Mouse (Mus musculus): ENCODE results near the gene Olfr1441.

Olfr1441 gene

GRCm38 (mm10) chr19:12462851-12463721 lies 45.9 kb downstream of the Olfr1441 start:
- no peak for DNase-seq (ENCODE audit: low spot score)

GRCm38 (mm10) chr19:12463722-12464035 lies 46.4 kb downstream of the Olfr1441 start:
- no peak for DNase-seq (ENCODE audit: low spot score)

GRCm38 (mm10) chr19:12464127-12464526 lies 46.9 kb downstream of the Olfr1441 start:
- DNase-seq (ENCODE audit: low spot score) = no peak

- no peak for DNase-seq (ENCODE audit: low spot score)
Measured at GRCm38 (mm10) chr19:12464674-12465073, 47.4 kb downstream of the Olfr1441 start.

GRCm38 (mm10) chr19:12465530-12466144 lies 48.4 kb downstream of the Olfr1441 start:
- DNase-seq (ENCODE audit: low spot score) = peak; percentile 3

- DNase-seq (ENCODE audit: low spot score) = peak; percentile 77
Measured at GRCm38 (mm10) chr19:12466204-12466603, 49.0 kb downstream of the Olfr1441 start.

GRCm38 (mm10) chr19:12467436-12467835 lies 50.2 kb downstream of the Olfr1441 start:
- DNase-seq (ENCODE audit: low spot score) = peak; percentile 26

- no peak for DNase-seq (ENCODE audit: low spot score)
Measured at GRCm38 (mm10) chr19:12471866-12472265, 54.6 kb downstream of the Olfr1441 start.

GRCm38 (mm10) chr19:12472381-12472976 lies 55.2 kb downstream of the Olfr1441 start:
- DNase-seq (ENCODE audit: low spot score) = no peak

Measured in layer of hippocampus, adult 11-12 months (tissue).